Mouse (Mus musculus): ENCODE measurements around the gene Zbed4.
"Not testable (repeated sequence)": the region's sequence is repeated elsewhere in the genome, so short reads cannot be mapped to it uniquely, and the experiment has no call there.

Zbed4 gene

DNA sequence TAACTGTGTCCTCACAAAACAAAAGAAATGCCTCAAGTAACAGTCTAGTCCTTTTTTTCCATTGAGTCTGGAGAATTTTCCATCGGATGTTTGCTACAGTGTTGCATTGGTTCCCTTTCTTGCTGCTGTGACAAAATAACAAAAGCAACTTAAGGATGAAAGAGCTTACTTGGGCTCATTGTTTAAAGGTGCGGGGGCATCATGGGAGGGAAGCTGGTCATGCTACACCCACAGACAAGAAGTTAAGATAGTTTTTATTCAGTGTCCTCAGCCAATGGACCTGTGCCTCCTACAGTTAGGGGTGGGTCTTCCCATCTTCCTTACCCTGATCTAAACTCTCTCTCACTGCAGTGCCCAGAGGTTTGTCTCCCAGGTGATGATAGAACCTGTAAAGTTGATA lies 13.0 kb upstream of the Zbed4 start:
- no peak for DNase-seq

DNA sequence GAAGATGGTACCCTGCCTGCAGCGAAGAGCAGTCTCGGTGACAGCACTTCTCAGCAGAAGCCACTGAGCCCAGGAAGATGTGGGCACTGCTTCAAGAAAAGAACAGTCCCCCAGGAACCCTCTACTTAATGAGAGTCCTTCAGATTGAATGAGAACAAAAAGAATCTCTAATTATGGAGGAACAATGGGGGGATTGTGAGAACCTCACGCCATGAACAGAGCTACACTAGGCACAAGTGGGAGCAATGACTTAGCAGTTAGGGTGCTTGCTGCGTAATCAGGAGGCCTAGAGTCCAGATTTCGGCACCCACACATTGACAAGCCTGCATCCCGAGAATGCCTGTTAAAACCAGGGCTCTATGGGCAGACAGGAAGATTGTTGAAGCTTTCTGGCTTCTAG lies 10.1 kb upstream of the Zbed4 start:
- no peak for DNase-seq

DNA sequence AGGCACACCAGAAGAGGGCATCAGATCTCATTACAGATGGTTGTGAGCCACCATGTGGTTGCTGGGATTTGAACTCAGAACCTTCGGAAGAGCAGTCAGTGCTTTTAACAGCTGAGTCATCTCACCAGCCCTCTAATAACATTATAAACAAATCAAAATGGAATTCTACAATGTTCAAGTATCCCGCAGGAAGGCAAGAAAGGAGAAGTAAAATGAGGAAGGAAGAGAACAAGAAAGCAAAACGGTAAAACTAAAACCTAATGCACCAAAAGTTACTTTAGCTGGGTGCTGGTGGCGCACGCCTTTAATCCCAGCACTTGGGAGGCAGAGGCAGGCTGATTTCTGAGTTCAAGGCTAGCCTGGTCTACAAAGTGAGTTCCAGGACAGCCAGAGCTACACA lies 8.1 kb upstream of the Zbed4 start:
- not testable (repeated sequence) for DNase-seq

DNA sequence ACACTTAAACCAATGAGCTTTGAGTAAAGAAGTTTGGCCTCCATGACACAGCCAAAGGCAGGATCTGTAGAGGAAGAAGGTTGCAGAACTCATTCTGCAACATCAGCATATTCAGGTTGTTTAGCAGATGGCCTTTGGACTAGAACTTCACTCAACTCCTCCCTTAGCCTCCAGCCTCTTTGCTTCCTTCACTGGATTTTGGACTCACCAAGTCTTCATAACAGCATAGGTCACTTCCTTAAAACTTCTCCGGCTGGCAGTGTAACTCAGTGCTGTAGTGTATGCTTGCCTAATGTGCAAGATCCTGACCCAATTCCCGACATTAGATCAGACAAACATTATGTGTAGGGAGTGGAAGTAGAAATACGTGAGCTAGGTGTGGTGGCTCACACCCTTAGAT lies 6.1 kb upstream of the Zbed4 start:
- no peak for DNase-seq

DNA sequence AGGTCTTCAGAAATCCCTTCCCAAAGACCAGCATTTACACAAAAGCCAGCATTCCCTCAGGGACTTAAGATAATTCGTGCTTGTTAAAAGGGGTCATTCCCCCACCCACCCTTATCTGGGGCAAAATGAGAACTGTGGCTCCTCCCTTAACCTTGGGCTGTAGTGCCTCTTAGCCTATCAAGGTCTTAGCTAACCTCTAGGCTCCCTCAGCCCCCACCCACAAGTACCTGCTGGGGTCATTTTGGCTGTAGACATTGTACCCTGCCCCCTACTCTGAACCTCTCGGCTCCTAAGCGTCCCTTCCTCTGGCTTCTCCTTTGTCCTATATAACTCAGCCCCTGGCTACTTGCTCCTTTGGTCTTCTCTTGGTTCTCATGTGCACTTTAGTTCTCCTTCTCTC lies 5.5 kb upstream of the Zbed4 start:
- no peak for DNase-seq

DNA sequence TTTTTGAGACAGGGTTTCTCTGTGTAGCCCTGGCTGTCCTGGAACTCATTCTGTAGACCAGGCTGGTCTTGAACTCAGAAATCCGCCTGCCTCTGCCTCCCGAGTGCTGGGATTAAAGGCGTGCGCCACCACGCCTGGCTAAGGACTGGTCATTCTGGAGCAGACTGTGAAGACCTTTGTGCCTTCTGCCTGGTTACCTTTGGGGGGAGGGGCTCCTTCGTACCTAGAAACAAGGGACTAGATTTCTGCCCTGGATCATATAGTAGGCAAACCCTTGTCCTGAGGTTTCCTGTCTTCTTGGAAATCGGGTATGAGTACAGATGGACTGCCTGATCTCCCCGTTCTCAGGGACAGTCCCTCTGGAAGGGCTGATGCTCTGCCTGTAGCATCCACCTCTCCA lies 1.8 kb upstream of the Zbed4 start:
- not testable (repeated sequence) for DNase-seq

DNA sequence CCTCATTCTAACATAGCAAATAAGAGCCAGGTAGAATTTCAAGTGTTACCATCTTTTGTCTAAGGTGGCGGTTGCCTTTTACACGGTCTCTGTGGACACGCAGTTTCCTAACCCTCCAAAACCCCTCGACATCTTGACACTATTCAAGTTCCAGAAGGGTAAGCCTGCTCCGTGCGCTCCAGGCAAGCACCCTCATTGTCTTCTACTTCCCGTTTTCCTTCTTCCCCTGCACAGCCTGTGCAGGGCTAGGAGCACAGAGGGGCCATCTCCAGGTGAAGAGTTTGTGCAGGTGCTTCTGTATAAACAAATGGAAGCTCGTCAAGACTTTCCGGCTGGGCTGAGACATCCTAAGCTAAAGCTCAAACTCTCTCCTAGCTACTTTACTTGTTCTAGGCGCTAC lies 1.4 kb upstream of the Zbed4 start:
- no peak for DNase-seq

DNA sequence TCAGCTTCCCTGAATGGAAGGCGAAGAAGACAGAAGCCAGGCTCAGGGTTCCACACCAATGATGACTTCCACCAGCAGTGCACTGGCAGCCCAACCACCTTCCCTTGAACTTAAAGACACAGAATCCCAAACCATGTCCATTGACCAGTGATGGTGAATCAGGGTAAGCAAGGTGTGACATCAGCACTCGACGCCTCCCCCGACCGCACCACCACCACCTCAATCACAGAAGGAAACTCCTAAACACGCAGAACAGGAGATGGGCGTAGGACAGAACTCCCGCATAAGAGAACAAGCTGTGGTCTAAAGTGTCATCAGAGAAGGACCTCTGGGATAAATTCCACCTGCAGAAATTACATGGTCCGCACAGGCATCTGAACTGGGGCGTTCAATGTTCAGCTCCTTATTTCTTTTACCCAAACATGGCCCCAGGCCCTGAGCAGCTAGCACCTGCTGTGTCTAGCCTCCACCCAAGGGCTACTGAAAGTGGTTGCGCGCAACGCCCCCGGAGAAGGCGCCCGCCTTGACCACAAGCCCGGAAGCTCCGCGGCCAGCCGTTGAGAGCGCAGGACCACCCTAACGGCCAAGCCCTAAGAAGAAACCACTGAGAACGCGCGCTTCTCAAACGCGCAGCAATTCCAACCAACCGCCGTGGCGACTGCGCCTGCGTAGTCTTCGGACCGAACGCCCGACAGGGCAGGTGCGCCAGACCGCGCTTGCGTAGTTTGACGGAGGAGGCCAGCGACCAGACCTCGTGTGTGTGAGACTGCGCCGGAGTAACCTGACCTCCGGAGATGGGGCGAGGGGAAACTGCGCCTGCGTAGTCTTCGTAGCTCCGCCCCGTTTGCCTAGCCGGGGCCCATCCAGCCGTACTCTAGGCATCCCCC lies 540 bp upstream of the Zbed4 start:
- peak; percentile 98 to 99 for DNase-seq

DNA sequence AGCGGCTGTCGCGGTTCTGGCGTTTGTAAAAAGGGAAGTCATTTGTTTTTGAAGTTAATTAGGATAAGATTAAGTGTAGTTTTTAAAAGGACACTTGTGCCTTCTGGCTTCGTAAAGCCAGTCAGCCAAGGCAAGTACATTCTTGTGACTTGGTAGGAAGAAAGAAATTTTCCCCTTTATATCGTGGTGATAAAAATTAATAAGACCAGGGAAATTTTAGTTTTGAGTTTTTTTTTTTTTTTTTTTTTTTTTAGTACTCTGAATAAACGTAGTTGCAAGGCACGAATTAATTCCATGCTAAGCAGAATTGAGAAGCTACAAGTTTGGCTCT lies 908 bp downstream of the Zbed4 start:
- DNase-seq, result no peak

DNA sequence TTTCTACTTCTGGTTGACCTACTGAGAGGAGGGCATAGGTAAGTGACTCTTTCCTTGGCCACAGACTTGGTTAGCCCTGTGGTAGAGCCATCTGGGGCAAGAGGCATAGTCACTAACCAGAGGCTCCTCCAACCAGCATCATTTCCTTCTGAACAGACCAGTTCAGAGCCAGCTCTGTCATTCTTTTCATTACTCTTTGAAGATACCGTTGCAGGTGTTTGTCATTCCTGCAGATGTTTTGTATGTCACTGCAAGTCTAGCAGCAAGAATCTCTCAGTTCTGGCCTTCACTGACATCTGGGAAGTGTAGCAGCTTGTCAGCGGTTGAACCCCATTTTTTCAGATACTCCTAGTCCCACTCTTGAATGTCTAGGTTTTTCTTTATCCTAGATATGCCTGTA lies 3.4 kb downstream of the Zbed4 start:
- peak in 1 of 2 experiments; percentile 39 for DNase-seq

DNA sequence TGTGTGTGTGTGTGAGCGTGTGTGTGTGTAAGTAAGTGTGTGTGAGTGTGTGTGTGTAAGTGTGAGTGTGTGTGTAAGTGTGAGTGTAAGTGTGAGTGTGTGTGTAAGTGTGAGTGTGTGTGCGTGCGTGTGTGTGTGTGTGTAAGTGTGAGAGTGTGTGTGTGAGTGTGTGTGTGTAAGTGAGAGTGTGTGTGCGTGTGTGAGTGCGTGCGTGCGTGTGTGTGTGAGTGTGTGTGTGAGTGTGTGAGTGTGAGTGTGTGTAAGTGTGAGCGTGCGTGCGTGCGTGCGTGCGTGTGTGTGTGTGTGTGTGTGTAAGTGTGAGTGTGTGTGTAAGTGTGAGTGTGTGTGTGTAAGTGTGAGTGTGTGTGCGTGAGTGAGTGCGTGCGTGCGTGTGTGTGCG lies 4.3 kb downstream of the Zbed4 start:
- no peak for DNase-seq

DNA sequence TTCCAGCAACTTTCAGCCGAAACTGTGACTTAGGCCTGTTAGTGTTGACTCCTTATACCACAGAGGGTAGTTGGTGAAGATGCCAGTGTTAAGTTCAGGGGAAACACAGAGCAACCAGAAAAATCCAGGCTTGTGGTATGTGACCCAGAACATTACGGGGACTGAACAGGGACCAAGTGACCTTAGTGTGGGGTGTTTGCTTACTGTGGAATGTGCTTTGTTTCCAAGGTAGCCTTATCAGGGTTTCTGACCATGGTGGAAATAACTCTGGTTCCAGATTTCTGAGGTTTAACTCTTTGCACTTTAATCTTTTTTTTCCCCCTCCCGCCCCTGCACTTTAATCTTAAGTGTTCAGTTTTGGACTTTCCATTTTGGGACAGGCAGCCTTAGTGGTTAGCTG lies 6.6 kb downstream of the Zbed4 start:
- no peak for DNase-seq

DNA sequence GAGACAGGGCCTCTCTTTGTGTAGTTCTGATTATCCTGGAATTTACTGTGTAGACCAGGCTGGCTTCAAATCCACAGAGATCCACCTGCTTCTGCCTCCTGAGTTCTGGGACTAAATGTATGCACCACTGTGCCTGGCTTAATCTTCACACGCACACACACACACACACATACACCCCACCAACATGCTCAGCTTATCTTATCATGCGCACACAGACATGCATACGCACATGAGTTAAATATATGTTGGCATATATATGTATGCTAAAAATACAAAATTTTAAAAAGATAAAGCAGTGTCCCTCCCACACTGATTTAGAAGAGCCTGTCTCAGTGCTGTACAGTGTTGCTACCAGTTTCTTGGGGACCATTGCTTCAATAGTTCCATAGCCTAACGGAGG lies 10.1 kb downstream of the Zbed4 start:
- no peak for DNase-seq

DNA sequence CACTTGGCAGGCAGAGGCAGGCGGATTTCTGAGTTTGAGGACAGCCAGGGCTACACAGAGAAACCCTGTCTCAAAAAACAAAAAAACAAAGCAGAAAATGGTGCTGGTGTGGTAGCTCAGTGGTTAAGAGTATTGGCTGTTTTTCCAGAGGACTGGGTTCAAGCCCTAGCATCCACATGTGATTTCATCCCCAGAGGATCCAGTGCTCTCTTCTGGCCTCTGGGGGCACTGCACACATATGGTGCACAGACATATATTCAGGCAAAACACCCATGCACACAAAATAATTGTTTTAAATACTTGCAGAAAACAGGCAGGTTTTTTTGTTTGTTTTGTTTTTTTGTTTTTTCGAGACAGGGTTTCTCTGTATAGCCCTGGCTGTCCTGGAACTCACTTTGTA lies 14.7 kb downstream of the Zbed4 start:
- not testable (repeated sequence) for DNase-seq

DNA sequence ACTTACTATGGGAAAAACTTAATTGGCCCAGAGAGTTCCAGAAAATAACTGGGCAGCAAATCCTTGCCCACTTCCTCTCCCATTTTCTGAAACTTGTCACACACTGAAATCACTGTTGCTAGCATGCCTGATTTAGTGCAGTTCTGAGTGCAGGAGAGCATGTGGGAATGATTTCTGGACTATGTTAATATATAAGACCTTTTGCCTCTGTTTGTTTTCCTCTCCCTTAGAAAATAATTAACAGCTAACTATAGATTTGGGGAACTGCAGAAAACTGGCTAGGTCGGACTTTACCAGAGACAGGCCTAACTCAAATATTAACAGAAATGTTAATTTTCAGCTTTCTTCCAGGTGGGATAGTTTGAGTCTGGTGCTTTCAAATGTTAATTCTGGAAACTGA lies 17.1 kb downstream of the Zbed4 start:
- DNase-seq, result no peak

DNA sequence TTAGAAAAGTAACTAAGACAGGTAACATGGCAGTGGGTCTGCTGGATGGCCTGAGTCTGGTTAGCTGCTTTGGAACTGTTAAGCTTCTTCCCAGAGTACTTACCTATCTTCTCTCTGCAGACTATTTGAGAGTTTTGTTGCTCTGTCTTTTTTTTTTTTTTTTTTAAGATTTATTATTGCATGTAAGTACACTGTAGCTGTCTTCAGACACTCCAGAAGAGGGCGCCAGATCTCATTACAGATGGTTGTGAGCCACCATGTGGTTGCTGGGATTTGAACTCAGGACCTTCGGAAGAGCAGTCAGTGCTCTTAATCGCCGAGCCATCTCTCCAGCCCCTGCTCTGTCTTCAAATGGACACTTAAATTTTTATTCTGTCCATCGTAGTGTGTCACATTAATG lies 23.2 kb downstream of the Zbed4 start:
- not testable (repeated sequence) for DNase-seq

DNA sequence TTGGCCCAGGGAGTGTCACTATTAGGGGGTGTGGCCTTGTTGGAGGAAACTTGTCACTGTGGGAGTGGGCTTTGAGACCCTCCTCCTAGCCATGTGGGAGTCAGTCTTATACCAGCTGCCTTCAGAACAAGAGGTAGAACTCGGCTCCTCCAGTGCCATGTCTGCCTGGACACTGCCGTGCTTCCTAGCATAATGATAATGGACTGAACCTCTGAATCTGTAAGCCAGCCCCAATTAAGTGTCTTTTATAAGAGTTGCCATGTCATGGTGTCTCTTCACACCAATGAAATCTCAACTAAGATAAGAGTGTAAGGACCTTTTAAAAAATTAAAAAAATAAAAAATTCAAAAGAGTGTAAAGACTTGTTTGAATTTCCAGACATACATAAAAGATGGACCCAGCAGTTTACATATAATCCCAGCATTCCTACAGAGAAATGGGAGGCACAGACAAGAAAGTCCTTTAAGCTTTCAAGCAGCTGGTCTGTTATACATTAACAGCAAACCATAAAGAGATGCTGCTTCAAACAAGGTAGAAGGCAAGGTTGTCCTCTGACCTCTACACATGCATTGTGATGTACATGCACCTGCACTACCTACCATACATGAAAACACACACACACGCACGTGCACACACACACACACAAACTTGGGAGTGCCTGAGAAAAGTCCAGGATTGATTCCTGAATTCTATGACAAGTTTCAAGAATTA lies 40.8 kb downstream of the Zbed4 start:
- DNase-seq, result no peak

DNA sequence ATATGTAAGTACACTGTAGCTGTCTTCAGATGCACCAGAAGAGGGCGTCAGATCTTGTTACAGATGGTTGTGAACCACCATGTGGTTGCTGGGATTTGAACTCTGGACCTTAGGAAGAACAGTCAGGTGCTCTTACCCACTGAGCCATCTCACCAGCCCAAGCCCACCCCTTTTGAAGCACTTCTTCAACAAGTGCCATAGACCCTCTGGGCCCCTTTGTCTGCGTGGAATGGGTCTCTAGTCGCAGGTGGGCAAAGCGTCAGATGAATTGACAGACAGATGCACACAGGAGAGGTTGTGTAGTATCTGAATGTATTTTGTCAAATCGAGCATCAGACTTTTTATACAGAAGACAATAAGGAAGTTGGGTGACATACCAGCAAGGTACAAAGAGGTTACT lies 43.3 kb downstream of the Zbed4 start:
- DNase-seq, result not testable (repeated sequence)

DNA sequence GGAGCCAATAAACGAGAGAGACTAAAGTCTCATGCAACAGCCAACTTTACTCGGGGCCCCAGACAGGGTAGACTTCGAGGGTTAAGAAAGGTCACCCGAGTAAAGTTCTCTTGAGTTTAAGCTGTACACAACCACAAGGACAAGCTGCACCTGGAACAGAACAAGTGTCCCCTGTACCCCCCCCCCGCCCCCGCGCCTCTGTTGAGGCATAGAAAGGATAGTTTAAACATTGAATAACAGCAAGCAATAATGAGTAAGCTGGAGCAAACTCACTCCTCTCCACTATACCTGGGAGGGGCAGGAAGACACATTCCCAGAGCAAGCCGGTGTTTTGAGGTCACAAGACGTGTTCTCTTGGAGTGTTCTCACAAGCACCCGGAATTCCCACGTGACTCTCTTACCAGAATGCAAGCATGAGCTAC lies 48.5 kb downstream of the Zbed4 start:
- no peak for DNase-seq

DNA sequence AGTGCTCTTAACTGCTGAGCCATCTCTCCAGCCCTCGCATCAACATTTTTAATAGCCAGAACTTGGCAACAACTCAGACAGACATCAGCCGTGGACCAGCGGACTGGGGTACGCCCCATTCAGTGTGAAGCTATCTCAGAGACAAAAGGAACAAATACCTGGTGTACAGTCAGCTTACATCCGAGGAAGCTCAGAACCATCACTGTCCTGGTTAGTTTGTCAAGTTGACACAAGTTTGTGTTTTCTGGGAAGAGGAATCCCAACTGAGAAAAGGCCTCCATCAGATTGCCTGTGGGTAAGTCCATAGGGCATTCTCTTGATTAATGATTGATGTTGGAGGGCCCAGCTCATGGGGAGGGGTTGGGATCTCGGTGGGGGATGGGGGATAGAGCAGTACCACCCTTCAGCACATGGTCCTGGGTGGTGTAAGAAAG lies 49.5 kb downstream of the Zbed4 start:
- no peak for DNase-seq

DNA sequence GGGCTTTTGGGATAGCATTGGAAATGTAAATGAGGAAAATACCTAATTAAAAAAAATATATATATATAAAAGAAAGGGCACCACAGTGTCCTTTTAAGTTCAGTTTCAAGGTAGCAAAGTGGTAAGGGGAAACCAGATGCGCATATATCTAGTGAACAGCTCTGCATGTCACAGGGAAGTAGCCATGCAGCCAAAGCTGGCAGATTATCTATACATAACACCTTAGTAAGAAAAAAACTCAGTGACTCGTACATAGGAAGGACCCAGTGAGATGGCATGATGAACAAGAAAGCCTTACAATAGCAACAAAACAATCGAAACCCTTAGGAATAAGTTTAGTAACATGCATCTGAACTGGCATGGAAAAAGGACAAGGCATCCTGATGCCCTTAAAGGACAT lies 50.4 kb downstream of the Zbed4 start:
- DNase-seq, result no peak

DNA sequence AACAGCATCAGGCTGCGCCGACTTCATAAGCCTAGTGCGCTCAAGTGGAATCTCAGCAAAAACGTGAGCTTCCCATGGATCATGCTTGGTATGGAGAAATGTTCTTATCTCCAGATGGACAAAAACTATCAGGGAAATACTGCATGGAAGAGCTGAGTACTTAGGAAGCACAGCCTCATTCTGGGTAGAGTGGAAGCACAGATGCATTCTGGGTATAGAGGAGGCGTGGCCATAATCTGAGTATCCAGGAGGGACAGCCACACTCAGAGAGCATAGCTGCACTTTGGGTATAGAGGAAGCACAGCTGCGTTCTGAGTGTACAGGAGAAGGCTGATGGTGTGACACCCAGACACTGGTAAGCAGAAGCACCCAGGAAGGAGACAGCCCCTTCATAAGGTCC lies 50.9 kb downstream of the Zbed4 start:
- DNase-seq, result no peak

DNA sequence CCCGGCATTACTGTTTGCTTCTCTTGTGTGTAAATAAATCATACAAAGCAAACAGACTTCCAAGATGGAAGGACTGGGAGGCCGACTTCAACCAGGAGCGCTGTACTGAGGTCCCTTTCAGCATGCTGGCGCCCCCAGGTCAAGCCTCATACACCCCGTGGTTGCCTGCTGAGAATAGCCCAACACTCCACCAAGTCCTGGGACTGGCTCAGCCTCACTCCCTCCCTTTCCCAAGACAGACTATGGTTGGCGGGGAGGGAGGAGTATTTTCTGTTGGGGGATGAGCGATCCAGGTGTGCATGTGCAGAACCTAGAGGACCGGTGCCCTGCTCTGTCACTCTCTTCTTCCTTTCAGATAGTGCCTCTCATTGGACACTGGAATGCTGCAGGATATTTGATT lies 56.7 kb downstream of the Zbed4 start:
- no peak for DNase-seq

DNA sequence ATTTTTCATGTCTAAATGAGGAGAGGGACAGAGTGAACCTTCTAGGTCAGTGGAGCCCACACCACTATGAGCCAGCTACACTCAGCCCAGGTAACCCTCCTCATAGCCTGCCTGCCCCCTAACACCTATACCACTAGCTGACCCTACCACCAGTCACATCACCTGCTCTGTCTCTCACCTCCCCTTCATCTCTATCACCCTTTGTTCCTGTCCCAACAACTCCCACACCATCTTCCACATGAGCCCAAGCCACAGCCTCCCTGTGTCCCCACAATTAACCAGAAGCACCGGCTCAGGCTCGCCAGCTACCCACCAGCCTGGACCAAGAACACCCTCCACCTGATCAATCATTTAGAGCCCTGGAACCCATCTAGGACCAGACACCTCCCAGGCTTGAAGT lies 58.9 kb downstream of the Zbed4 start:
- DNase-seq, result no peak

DNA sequence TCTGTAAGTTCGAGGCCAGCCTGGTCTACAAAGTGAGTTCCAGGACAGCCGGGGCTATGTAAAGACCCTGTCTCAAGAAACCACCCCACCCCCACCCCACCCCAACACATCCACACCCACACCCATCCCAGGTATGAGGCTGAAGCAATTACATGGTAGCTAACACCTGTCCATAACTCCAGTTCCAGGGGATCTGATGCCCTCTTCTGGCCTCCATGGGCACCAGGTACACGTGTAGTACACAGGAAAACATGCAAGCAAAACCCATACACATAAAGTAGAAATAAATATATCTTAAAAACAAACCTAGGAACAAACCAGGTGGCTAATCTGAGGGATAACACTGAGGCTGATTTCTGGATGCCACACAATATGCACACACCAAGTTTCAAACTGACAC lies 61.8 kb downstream of the Zbed4 start:
- DNase-seq, result no peak

Data from thymus, postnatal 36 days (tissue).